Mouse (Mus musculus): ENCODE measurements around the gene Kcnh7. TPM values are rescaled to one million over a fixed set of nuclear protein-coding genes. Genes with fewer than 3 reads are reported as not detected.

Kcnh7 gene
- polyA plus RNA-seq, 1 experiment from 2014 or later = 1.4 TPM

DNA sequence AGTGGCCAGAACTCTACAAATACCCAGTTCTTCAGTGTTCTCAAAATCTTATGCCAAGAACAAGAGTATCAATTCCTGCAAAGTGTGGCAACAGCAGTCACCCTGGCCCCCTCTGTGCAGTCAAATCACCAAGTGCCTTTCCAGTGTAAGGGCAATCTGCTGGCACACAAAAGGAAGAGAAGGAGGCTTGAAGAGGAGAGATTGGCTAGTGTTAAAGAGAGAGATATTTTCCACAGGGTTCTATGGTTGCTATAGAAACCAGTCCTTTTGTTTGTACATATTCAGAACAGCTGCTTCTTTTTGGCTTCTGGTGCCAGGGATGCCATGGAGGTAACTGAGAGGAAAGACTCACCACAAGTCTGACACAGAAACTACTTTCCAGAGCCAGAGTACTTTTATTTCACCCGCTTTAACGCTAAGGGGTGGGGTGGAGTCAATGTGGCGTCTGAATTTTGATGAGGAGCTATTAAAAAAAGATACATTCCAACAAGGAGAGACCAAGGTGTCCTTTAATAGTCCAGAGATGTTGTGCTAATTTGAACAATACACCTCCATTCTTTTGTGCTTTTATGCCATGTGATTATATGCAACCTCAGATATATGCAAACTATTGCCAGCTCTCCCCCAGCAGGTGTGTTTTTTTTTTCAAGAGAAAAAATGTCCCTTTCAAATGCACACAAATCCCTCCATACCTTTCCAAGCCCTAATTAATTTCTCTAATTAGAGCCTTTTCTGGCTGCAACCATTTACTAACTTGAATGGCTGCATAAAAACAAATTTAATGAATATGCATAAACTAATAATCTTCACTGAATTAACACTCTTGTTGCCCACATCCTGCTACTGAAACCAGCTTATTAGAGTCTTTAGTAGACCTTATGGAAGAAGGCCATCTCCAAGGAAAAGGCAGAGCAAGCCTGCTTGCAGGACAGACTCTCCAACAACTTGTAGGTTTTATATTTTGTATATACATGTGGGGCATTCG lies 66.6 kb downstream of the Kcnh7 start:
- no peaks in the 10 kb centered on the region for H3K9me3 ChIP-seq (ENCODE audit: control insufficient read depth, low read length)
- H3K4me1 ChIP-seq (ENCODE audit: control insufficient read depth, insufficient read depth, low read length) = 0 out of 2 replicates have a peak, but pooled peaks cover 4% of the 10 kb centered on the region
- no peak overlapping the region for H3K4me3 ChIP-seq (ENCODE audit: low read depth, low read length)
- H3K9ac ChIP-seq (ENCODE audit: low read length) = no peak overlapping the region
- peak; percentile 24 for DNase-seq (ENCODE audit: low spot score)
- H3K36me3 ChIP-seq (ENCODE audit: control insufficient read depth, insufficient read depth, low read length) = no peaks in the 10 kb centered on the region
- no peak overlapping the region for H3K27ac ChIP-seq (ENCODE audit: low read depth, low read length)
- H3K27me3 ChIP-seq (ENCODE audit: control insufficient read depth, insufficient read depth, low read length) = no peaks in the 10 kb centered on the region
- no peak overlapping the region for H3K4me2 ChIP-seq (ENCODE audit: low read depth)
- WGBS = 52% methylated on average over 4 of the region's 4 CpGs
- ATAC-seq (ENCODE audit: insufficient read depth, low FRiP score, low TSS enrichment) = peak; percentile 90

DNA sequence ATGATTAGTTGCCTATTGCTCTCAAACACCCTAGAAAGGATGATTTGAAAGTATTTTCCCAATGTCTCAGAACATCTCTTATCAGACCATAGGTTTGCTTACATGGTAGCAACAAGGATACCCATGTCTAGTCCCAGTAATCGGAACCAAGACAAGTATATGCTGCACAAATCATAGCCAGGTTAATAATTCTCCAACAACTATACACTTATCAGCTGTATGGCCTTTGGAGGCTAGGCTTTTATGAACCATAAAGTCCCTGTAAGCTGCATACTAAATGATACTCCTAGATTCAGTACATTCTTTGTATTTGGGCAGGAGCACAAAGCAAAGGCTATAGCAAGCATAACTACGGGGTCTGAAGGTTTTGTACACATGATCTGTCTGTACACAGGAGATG lies 78.1 kb downstream of the Kcnh7 start:
- Histone ChIP-seq H3K4me1 (ENCODE audit: control insufficient read depth, insufficient read depth, low read length) (no peaks in the 10 kb centered on the region), H3K27ac (ENCODE audit: low read depth, low read length) (no peak overlapping the region), H3K4me3 (ENCODE audit: low read depth, low read length) (no peak overlapping the region), H3K27me3 (ENCODE audit: control insufficient read depth, insufficient read depth, low read length) (no peaks in the 10 kb centered on the region), H3K4me2 (ENCODE audit: low read depth) (no peak overlapping the region), H3K9ac (ENCODE audit: low read length) (no peak overlapping the region), H3K9me3 (ENCODE audit: control insufficient read depth, low read length) (no peaks in the 10 kb centered on the region), H3K36me3 (ENCODE audit: control insufficient read depth, insufficient read depth, low read length) (no peaks in the 10 kb centered on the region)
- DNase-seq (ENCODE audit: low spot score) (no peak), ATAC-seq (ENCODE audit: insufficient read depth, low FRiP score, low TSS enrichment) (no peak)
- WGBS = 89% methylated on average over 2 of the region's 2 CpGs

DNA sequence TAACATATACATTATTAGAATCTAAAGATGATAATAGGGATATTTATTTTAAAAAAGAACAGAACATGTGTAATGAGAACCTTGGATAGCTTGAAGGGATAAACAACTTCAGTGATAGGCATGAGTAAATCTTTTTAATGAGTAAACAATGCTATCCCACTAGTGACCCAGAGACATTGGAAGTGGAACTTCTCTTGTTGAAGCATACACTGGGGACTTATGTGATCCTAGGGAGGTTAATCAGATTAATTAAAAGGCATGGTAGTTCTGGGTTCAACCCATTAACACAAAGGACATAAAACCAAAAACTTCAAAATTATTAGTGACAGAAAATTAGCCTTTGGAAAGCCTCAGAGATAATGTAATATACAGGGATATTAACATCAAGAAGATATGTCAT lies 84.4 kb downstream of the Kcnh7 start:
- DNase-seq (ENCODE audit: low spot score) (no peak), ATAC-seq (ENCODE audit: insufficient read depth, low FRiP score, low TSS enrichment) (no peak; the same call in 1 of the 2 replicates)
- Histone ChIP-seq H3K27me3 (ENCODE audit: control insufficient read depth, insufficient read depth, low read length) (no peaks in the 10 kb centered on the region), H3K9ac (ENCODE audit: low read length) (no peak overlapping the region), H3K27ac (ENCODE audit: low read depth, low read length) (no peak overlapping the region), H3K36me3 (ENCODE audit: control insufficient read depth, insufficient read depth, low read length) (no peaks in the 10 kb centered on the region), H3K4me3 (ENCODE audit: low read depth, low read length) (no peak overlapping the region), H3K4me1 (ENCODE audit: control insufficient read depth, insufficient read depth, low read length) (no peaks in the 10 kb centered on the region), H3K9me3 (ENCODE audit: control insufficient read depth, low read length) (no peaks in the 10 kb centered on the region), H3K4me2 (ENCODE audit: low read depth) (no peak overlapping the region)

DNA sequence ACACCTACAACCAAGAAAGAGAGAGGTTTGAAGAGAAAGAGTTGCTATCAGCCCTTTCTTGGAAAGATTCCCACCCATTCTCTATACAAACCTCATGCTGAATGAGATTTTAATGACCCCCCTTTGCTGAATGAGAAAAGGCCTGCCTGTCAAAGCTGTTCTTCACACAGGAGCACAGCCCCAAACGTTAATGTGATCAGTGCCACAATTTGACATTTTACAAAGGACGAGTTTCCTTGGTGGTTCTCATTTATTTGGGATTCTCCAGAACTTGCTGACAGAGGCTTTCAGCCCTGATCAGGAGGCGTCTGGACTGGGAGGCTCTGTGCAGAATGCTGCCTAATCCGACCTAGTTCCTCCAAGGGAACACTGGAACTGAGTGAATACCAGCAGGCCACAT lies 92.3 kb downstream of the Kcnh7 start:
- 44% methylated on average over 4 of the region's 4 CpGs for WGBS

DNA sequence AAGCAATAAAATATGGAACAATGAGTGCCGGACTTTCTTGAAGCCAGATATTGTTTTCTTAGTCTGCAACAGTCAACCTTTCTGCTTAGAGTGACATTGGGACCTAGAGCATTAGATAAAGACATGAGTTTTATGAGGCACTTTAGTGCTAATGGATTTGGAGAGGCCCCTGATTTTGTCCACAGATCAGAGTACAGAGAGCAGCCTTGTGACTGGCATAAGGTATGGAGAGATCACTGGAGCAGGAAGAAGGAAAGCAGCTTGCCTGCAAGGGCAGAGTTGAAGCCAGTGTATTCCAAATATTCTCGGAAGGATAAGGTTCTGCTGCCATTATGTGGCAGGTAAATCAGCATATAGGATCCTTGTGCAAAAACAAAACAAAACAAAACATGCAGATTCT lies 93.6 kb downstream of the Kcnh7 start:
- Histone ChIP-seq H3K4me2 (ENCODE audit: low read depth) (no peak overlapping the region), H3K4me1 (ENCODE audit: control insufficient read depth, insufficient read depth, low read length) (no peaks in the 10 kb centered on the region), H3K27me3 (ENCODE audit: control insufficient read depth, insufficient read depth, low read length) (no peaks in the 10 kb centered on the region), H3K4me3 (ENCODE audit: low read depth, low read length) (no peak overlapping the region), H3K9ac (ENCODE audit: low read length) (no peak overlapping the region), H3K36me3 (ENCODE audit: control insufficient read depth, insufficient read depth, low read length) (no peaks in the 10 kb centered on the region), H3K27ac (ENCODE audit: low read depth, low read length) (no peak overlapping the region), H3K9me3 (ENCODE audit: control insufficient read depth, low read length) (no peaks in the 10 kb centered on the region)
- ATAC-seq (ENCODE audit: insufficient read depth, low FRiP score, low TSS enrichment) (no peak), DNase-seq (ENCODE audit: low spot score) (no peak)
- 88% methylated on average over 2 of the region's 2 CpGs for WGBS

More for the DNA sequence above, 92.3 kb downstream of the Kcnh7 start:
- Histone ChIP-seq H3K27ac (ENCODE audit: low read depth, low read length) (no peak overlapping the region), H3K9me3 (ENCODE audit: control insufficient read depth, low read length) (no peaks in the 10 kb centered on the region), H3K27me3 (ENCODE audit: control insufficient read depth, insufficient read depth, low read length) (no peaks in the 10 kb centered on the region), H3K36me3 (ENCODE audit: control insufficient read depth, insufficient read depth, low read length) (no peaks in the 10 kb centered on the region), H3K4me1 (ENCODE audit: control insufficient read depth, insufficient read depth, low read length) (no peaks in the 10 kb centered on the region), H3K4me3 (ENCODE audit: low read depth, low read length) (no peak overlapping the region), H3K4me2 (ENCODE audit: low read depth) (no peak overlapping the region), H3K9ac (ENCODE audit: low read length) (no peak overlapping the region)
- DNase-seq (ENCODE audit: low spot score) = no peak
- no peak for ATAC-seq (ENCODE audit: insufficient read depth, low FRiP score, low TSS enrichment)

DNA sequence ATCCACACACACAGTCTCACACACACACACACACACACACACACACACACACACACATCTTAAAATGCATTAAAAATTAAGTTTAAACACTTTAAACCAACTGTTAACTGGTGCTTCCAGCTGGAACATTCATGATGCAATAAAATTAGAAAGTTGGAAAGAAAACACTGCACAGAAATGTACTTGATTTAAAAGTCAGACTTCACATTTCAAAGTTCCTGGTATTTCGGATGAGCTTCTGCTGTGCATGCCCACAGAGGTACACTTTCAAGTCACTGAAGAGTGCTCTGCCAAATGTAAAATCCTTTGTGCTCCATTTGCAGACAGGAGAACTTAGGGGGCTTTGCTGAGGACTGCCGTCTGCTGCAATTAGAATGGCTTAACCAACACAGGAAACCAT lies 125.7 kb downstream of the Kcnh7 start:
- WGBS = 89% methylated on average over 2 of the region's 2 CpGs
- no peaks in the 10 kb centered on the region for H3K9me3 ChIP-seq (ENCODE audit: control insufficient read depth, low read length)
- ATAC-seq (ENCODE audit: insufficient read depth, low FRiP score, low TSS enrichment) = no peak
- H3K27me3 ChIP-seq (ENCODE audit: control insufficient read depth, insufficient read depth, low read length) = no peaks in the 10 kb centered on the region
- no peaks in the 10 kb centered on the region for H3K4me1 ChIP-seq (ENCODE audit: control insufficient read depth, insufficient read depth, low read length)
- H3K27ac ChIP-seq (ENCODE audit: low read depth, low read length) = no peak overlapping the region
- no peak overlapping the region for H3K4me3 ChIP-seq (ENCODE audit: low read depth, low read length)
- H3K9ac ChIP-seq (ENCODE audit: low read length) = no peak overlapping the region
- no peak overlapping the region for H3K4me2 ChIP-seq (ENCODE audit: low read depth)
- no peak for DNase-seq (ENCODE audit: low spot score)
- no peaks in the 10 kb centered on the region for H3K36me3 ChIP-seq (ENCODE audit: control insufficient read depth, insufficient read depth, low read length)

DNA sequence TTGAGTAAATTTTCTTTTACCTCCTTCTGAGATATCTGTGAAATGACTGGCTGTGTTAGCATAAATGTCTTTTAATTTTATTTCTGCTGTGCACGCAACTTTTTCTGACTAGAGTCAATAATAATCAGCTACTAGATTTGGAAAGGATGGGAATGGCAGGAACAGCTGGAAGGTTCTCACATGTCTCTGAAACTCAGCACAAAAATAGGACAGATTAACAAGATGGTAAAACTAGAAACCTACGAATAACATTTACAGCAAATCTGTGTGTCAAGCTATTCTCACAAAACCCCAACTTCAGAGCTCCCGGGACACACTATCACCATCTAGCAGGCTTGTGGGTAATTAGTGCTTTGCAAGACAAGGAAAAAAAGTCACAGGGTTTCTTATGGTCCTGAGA lies 134.2 kb downstream of the Kcnh7 start:
- Histone ChIP-seq H3K4me2 (ENCODE audit: low read depth) (no peak overlapping the region), H3K27ac (ENCODE audit: low read depth, low read length) (no peak overlapping the region), H3K36me3 (ENCODE audit: control insufficient read depth, insufficient read depth, low read length) (no peaks in the 10 kb centered on the region), H3K4me1 (ENCODE audit: control insufficient read depth, insufficient read depth, low read length) (no peaks in the 10 kb centered on the region), H3K9ac (ENCODE audit: low read length) (no peak overlapping the region), H3K27me3 (ENCODE audit: control insufficient read depth, insufficient read depth, low read length) (no peaks in the 10 kb centered on the region), H3K4me3 (ENCODE audit: low read depth, low read length) (no peak overlapping the region), H3K9me3 (ENCODE audit: control insufficient read depth, low read length) (no peaks in the 10 kb centered on the region)
- DNase-seq (ENCODE audit: low spot score) = no peak
- 92% methylated on average over 3 of the region's 3 CpGs for WGBS
- ATAC-seq (ENCODE audit: insufficient read depth, low FRiP score, low TSS enrichment) = no peak

DNA sequence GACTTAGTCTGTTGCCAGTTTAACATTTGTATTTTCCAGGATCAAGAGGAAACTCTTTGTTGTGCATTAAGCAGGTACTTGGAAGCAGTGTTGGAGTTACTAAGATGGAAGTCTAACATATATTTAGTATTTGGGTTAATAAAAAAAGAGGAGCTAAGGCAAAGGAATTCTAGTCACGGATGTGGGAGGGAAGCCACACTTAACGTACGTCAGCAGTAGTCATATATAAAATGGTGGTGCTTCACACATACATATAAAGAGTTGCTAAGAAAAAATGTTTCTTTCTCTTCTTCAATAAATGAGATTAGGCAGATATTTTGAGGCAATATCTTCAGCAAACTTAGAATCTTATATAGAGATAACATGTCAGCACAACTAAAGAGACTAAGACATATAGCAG lies 144.4 kb downstream of the Kcnh7 start:
- H3K9ac ChIP-seq (ENCODE audit: low read length) = no peak overlapping the region
- no peaks in the 10 kb centered on the region for H3K9me3 ChIP-seq (ENCODE audit: control insufficient read depth, low read length)
- H3K4me2 ChIP-seq (ENCODE audit: low read depth) = no peak overlapping the region
- no peaks in the 10 kb centered on the region for H3K4me1 ChIP-seq (ENCODE audit: control insufficient read depth, insufficient read depth, low read length)
- H3K36me3 ChIP-seq (ENCODE audit: control insufficient read depth, insufficient read depth, low read length) = no peaks in the 10 kb centered on the region
- H3K27me3 ChIP-seq (ENCODE audit: control insufficient read depth, insufficient read depth, low read length) = no peaks in the 10 kb centered on the region
- WGBS = 95% methylated on average over 3 of the region's 3 CpGs
- H3K27ac ChIP-seq (ENCODE audit: low read depth, low read length) = no peak overlapping the region
- DNase-seq (ENCODE audit: low spot score) (no peak), ATAC-seq (ENCODE audit: insufficient read depth, low FRiP score, low TSS enrichment) (no peak)
- H3K4me3 ChIP-seq (ENCODE audit: low read depth, low read length) = no peak overlapping the region

DNA sequence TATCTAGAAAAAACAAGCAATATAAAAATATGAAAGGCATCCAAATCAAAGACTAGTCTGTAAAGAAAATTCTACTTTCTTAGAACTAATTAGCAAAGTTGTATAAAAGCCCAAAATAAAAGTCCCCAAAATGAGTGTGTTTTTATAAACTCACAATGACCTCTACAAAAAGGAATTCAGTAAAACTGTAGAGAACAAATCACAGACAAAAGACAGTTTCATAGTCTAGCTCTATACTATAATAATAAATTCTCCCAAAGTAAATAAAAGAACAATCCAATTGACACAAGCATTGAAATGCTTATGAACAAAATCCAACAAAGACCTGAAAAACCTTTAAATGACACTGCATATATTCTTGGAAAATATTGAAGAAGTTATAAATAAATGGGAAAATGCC lies 169.2 kb downstream of the Kcnh7 start:
- Histone ChIP-seq H3K27me3 (ENCODE audit: control insufficient read depth, insufficient read depth, low read length) (no peaks in the 10 kb centered on the region), H3K9me3 (ENCODE audit: control insufficient read depth, low read length) (no peaks in the 10 kb centered on the region), H3K36me3 (ENCODE audit: control insufficient read depth, insufficient read depth, low read length) (no peaks in the 10 kb centered on the region), H3K4me1 (ENCODE audit: control insufficient read depth, insufficient read depth, low read length) (no peaks in the 10 kb centered on the region), H3K4me2 (ENCODE audit: low read depth) (no peak overlapping the region), H3K9ac (ENCODE audit: low read length) (no peak overlapping the region), H3K4me3 (ENCODE audit: low read depth, low read length) (no peak overlapping the region), H3K27ac (ENCODE audit: low read depth, low read length) (no peak overlapping the region)
- ATAC-seq (ENCODE audit: insufficient read depth, low FRiP score, low TSS enrichment) = no peak
- DNase-seq (ENCODE audit: low spot score) = no peak
